Mouse (Mus musculus): ENCODE measurements around the gene Flt3l. TPM values are rescaled to one million over a fixed set of nuclear protein-coding genes. Genes with fewer than 3 reads are reported as not detected.

Gene Flt3l
- polyA plus RNA-seq, 1 experiment from 2014 or later, result 2.2 TPM

- H3K36me3 ChIP-seq (ENCODE audit: control insufficient read depth, insufficient read depth, low read length), result no peaks in the 10 kb centered on the region
- 69% methylated on average over 5 of the region's 5 CpGs for WGBS
- H3K9me3 ChIP-seq (ENCODE audit: control insufficient read depth, low read length), result no peaks in the 10 kb centered on the region
- no peak overlapping the region for H3K27ac ChIP-seq (replicated peaks)
- H3K27me3 ChIP-seq (ENCODE audit: control insufficient read depth, insufficient read depth, low read length), result no peaks in the 10 kb centered on the region
- DNase-seq (ENCODE audit: low spot score), result no peak
- H3K4me3 ChIP-seq (ENCODE audit: low read depth, low read length), result no peak overlapping the region
- TF ChIP-seq CTCF (IDR thresholded peaks at IDR 0.05; ENCODE audit: low read depth) (no peak), EP300 (optimal IDR thresholded peaks at IDR 0.05) (no peak)
- no peak overlapping the region for H3K9ac ChIP-seq (ENCODE audit: low read length)
- H3K4me2 ChIP-seq (replicated peaks; ENCODE audit: low read depth), result no peak overlapping the region
- no peak for ATAC-seq (ENCODE audit: low FRiP score, low TSS enrichment)
- peaks cover 3% of the 10 kb centered on the region; the same call in 1 of the 2 replicates for H3K4me1 ChIP-seq (replicated peaks; ENCODE audit: control insufficient read depth, insufficient read depth)
Observed at GRCm38 (mm10) chr7:45107052-45107645, 29.1 kb downstream of the Flt3l start.

- WGBS, result 56% methylated on average over 6 of the region's 6 CpGs
- no peak for ATAC-seq (ENCODE audit: low FRiP score, low TSS enrichment)
Observed at GRCm38 (mm10) chr7:45106441-45106840, 29.8 kb downstream of the Flt3l start.

GRCm38 (mm10) chr7:45105491-45105890 is 30.7 kb downstream of the Flt3l start:
- TF ChIP-seq EP300 (optimal IDR thresholded peaks at IDR 0.05), result no peak
- TF ChIP-seq CTCF (IDR thresholded peaks at IDR 0.05; ENCODE audit: low read depth), result no peak
- 65% methylated on average over 8 of the region's 8 CpGs for WGBS
- Histone ChIP-seq H3K9ac (ENCODE audit: low read length) (no peak overlapping the region), H3K4me1 (replicated peaks; ENCODE audit: control insufficient read depth, insufficient read depth) (peaks cover 3% of the 10 kb centered on the region; the same call in 1 of the 2 replicates), H3K9me3 (ENCODE audit: control insufficient read depth, low read length) (no peaks in the 10 kb centered on the region), H3K4me2 (replicated peaks; ENCODE audit: low read depth) (no peak overlapping the region), H3K27me3 (ENCODE audit: control insufficient read depth, insufficient read depth, low read length) (no peaks in the 10 kb centered on the region), H3K36me3 (ENCODE audit: control insufficient read depth, insufficient read depth, low read length) (no peaks in the 10 kb centered on the region), H3K4me3 (ENCODE audit: low read depth, low read length) (no peak overlapping the region), H3K27ac (replicated peaks) (no peak overlapping the region)
- no peak for ATAC-seq (ENCODE audit: low FRiP score, low TSS enrichment)
- peak; percentile 42 for DNase-seq (ENCODE audit: low spot score)

More at GRCm38 (mm10) chr7:45106441-45106840, 29.8 kb downstream of the Flt3l start:
- no peak for TF ChIP-seq EP300 (optimal IDR thresholded peaks at IDR 0.05)
- TF ChIP-seq CTCF (IDR thresholded peaks at IDR 0.05; ENCODE audit: low read depth), result no peak
- Histone ChIP-seq H3K36me3 (ENCODE audit: control insufficient read depth, insufficient read depth, low read length) (no peaks in the 10 kb centered on the region), H3K4me3 (ENCODE audit: low read depth, low read length) (no peak overlapping the region), H3K27me3 (ENCODE audit: control insufficient read depth, insufficient read depth, low read length) (no peaks in the 10 kb centered on the region), H3K9me3 (ENCODE audit: control insufficient read depth, low read length) (no peaks in the 10 kb centered on the region), H3K4me2 (replicated peaks; ENCODE audit: low read depth) (no peak overlapping the region), H3K27ac (replicated peaks) (no peak overlapping the region), H3K4me1 (replicated peaks; ENCODE audit: control insufficient read depth, insufficient read depth) (peaks cover 3% of the 10 kb centered on the region; the same call in 1 of the 2 replicates), H3K9ac (ENCODE audit: low read length) (no peak overlapping the region)
- no peak for DNase-seq (ENCODE audit: low spot score)

- no peaks in the 10 kb centered on the region for H3K36me3 ChIP-seq (ENCODE audit: control insufficient read depth, insufficient read depth, low read length)
- H3K4me3 ChIP-seq (ENCODE audit: low read depth, low read length), result no peak overlapping the region
- WGBS, result 81% methylated on average over 5 of the region's 5 CpGs
- H3K4me1 ChIP-seq (replicated peaks; ENCODE audit: control insufficient read depth, insufficient read depth), result peaks cover 3% of the 10 kb centered on the region; the same call in 1 of the 2 replicates
- ATAC-seq (ENCODE audit: low FRiP score, low TSS enrichment), result no peak
- no peak for DNase-seq (ENCODE audit: low spot score)
- H3K9ac ChIP-seq (ENCODE audit: low read length), result no peak overlapping the region
- no peak overlapping the region for H3K4me2 ChIP-seq (replicated peaks; ENCODE audit: low read depth)
- TF ChIP-seq EP300 (optimal IDR thresholded peaks at IDR 0.05), result no peak
- TF ChIP-seq CTCF (IDR thresholded peaks at IDR 0.05; ENCODE audit: low read depth), result no peak
- H3K27ac ChIP-seq (replicated peaks), result no peak overlapping the region
- H3K27me3 ChIP-seq (ENCODE audit: control insufficient read depth, insufficient read depth, low read length), result no peaks in the 10 kb centered on the region
- no peaks in the 10 kb centered on the region for H3K9me3 ChIP-seq (ENCODE audit: control insufficient read depth, low read length)
Observed at GRCm38 (mm10) chr7:45104941-45105340, 31.3 kb downstream of the Flt3l start.

GRCm38 (mm10) chr7:45103652-45104180 is 32.5 kb downstream of the Flt3l start, which contains the start of gene Fcgrt:
TSS of gene Fcgrt (minus strand) at chr7:45103851.
- TF ChIP-seq EP300 (optimal IDR thresholded peaks at IDR 0.05) (peak; percentile 47), CTCF (IDR thresholded peaks at IDR 0.05; ENCODE audit: low read depth) (no peak)
- Histone ChIP-seq H3K9ac (ENCODE audit: low read length) (peak within 1 kb of the TSS; percentile 77), H3K4me3 (ENCODE audit: low read depth, low read length) (peak within 1 kb of the TSS; percentile 46), H3K9me3 (ENCODE audit: control insufficient read depth, low read length) (no peaks in the 10 kb centered on the region), H3K27ac (replicated peaks) (peak within 1 kb of the TSS; percentile 94), H3K27me3 (ENCODE audit: control insufficient read depth, insufficient read depth, low read length) (no peaks in the 10 kb centered on the region), H3K4me2 (replicated peaks; ENCODE audit: low read depth) (peak within 1 kb of the TSS; percentile 64), H3K36me3 (ENCODE audit: control insufficient read depth, insufficient read depth, low read length) (no peaks in the 10 kb centered on the region), H3K4me1 (replicated peaks; ENCODE audit: control insufficient read depth, insufficient read depth) (peaks cover 3% of the 10 kb centered on the region; the same call in 1 of the 2 replicates)
- DNase-seq (ENCODE audit: low spot score) (peak; percentile 86), ATAC-seq (ENCODE audit: low FRiP score, low TSS enrichment) (peak; percentile 95)
- WGBS, result 10% methylated on average over 7 of the region's 7 CpGs

All from stomach, postnatal 0 days (tissue).